Mouse (Mus musculus) gonadal fat pad, adult 2 months (tissue): ENCODE data around the gene Grm8. TPM values are rescaled to one million over a fixed set of nuclear protein-coding genes. Genes with fewer than 3 reads are reported as not detected.

ENCODE experiments used
- DNase-seq: peaks from one replicate; pipeline ENCODE4 v3.0.0-alpha.2; 2012; ENCODE audit warnings: low read depth
- polyA plus RNA-seq: library from polyadenylated mRNA; depleted of rRNA; stranded (reverse); fragments of >200 nt; gene quantifications from 2 replicates; pipeline ENCODE4 v1.2.3, GENCODE M21; 2012

The Grm8 gene
- polyA plus RNA-seq, 1 experiment, result 0.03 TPM

GRCm38 (mm10) chr6:27240416-27240815 lies 894.6 kb downstream of the Grm8 start:
- no peak for DNase-seq

- DNase-seq, result no peak
Observed at GRCm38 (mm10) chr6:27239968-27240367, 895.0 kb downstream of the Grm8 start.
